8 mouse cellular contexts compared by ENCODE assay signal in the genomic region with DNA sequence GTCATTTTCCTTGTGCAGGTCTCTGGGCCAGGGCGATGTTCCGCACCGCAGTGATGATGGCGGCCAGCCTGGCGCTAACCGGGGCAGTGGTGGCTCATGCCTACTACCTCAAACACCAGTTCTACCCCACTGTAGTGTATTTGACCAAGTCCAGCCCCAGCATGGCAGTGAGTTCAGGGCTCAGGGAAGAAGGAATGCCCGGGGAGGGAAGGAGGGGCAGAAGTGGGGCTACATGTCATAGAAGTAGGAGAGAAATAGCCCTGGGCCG. TPM values are rescaled to one million over a fixed set of nuclear protein-coding genes. Genes with fewer than 3 reads are reported as not detected.
DNase-seq lines count a peak whose midpoint lies in the region; ATAC-seq and TF ChIP-seq lines count a peak whose summit lies in the region.

No protein-coding gene starts in this region.

- no peak for DNase-seq in kidney, adult 2 months
- no peak for DNase-seq in kidney, postnatal 10 days
- no peak for DNase-seq in hindbrain, embryonic 10.5 days (ENCODE audit: low spot score)
- no peak for DNase-seq in midbrain, embryonic 11.5 days (ENCODE audit: low spot score, missing footprints)
- no peak for DNase-seq in ovary, postnatal 10 days (ENCODE audit: low spot score)
- no peak for DNase-seq in thymus, postnatal 10 days (ENCODE audit: low spot score in 2 of 2)
- no peak for DNase-seq in right cerebral cortex, adult 2 months (ENCODE audit: low spot score in 2 of 2)

- no peaks in the 10 kb centered on the region for H3K27me3 ChIP-seq in kidney, adult 2 months (replicated peaks; ENCODE audit: control insufficient read depth, insufficient read depth, low read length)
- H3K27me3 ChIP-seq in hindbrain, embryonic 10.5 days (ENCODE audit: insufficient read depth, poor library complexity, severe bottlenecking) = no peaks in the 10 kb centered on the region
- no peaks in the 10 kb centered on the region for H3K27me3 ChIP-seq in midbrain, embryonic 11.5 days (ENCODE audit: control insufficient read depth, insufficient read depth, low read length)

- WGBS in kidney, adult 2 months = 75% methylated on average over 8 of the region's 8 CpGs
- 91% methylated on average over 8 of the region's 8 CpGs for WGBS in hindbrain, embryonic 10.5 days
- 93% methylated on average over 8 of the region's 8 CpGs for WGBS in midbrain, embryonic 11.5 days

- ATAC-seq in midbrain, embryonic 11.5 days (ENCODE audit: low FRiP score) = no peak

- peaks cover 1% of the 10 kb centered on the region for H3K36me3 ChIP-seq in kidney, adult 2 months (ENCODE audit: control insufficient read depth, insufficient read depth, low read length)
- peaks cover 55% of the 10 kb centered on the region for H3K36me3 ChIP-seq in hindbrain, embryonic 10.5 days
- H3K36me3 ChIP-seq in midbrain, embryonic 11.5 days (ENCODE audit: control insufficient read depth, insufficient read depth, low read length) = peaks cover 28% of the 10 kb centered on the region

- no peak for TF ChIP-seq CTCF in kidney, adult 2 months (conservative IDR thresholded peaks at IDR 0.05; ENCODE audit: insufficient read depth, insufficient read length, low read depth, low read length)
- no peak for TF ChIP-seq CTCF in bone marrow macrophage, adult 2 months (IDR thresholded peaks at IDR 0.05; ENCODE audit: low read depth, low read length)

- H3K4me1 ChIP-seq in kidney, adult 2 months (ENCODE audit: control insufficient read depth, insufficient read depth, low read length) = peaks cover 12% of the 10 kb centered on the region; the same call in 1 of the 2 replicates
- peaks cover 13% of the 10 kb centered on the region for H3K4me1 ChIP-seq in bone marrow macrophage, adult 2 months (ENCODE audit: control insufficient read depth, insufficient read depth, low read length)
- peaks cover 29% of the 10 kb centered on the region for H3K4me1 ChIP-seq in hindbrain, embryonic 10.5 days (replicated peaks)
- H3K4me1 ChIP-seq in midbrain, embryonic 11.5 days (ENCODE audit: control insufficient read depth, insufficient read depth, low read length) = peaks cover 16% of the 10 kb centered on the region

- TF ChIP-seq POLR2A in kidney, adult 2 months (IDR thresholded peaks at IDR 0.05; ENCODE audit: low read depth, low read length) = no peak
- no peak for TF ChIP-seq POLR2A in bone marrow macrophage, adult 2 months (IDR thresholded peaks at IDR 0.05; ENCODE audit: borderline replicate concordance, low read depth, low read length)

- peak overlapping the region; percentile 65 for H3K4me2 ChIP-seq in midbrain, embryonic 11.5 days

- H3K9me3 ChIP-seq in hindbrain, embryonic 10.5 days = no peaks in the 10 kb centered on the region
- H3K9me3 ChIP-seq in midbrain, embryonic 11.5 days (ENCODE audit: control insufficient read depth, low read length) = no peaks in the 10 kb centered on the region

- peak overlapping the region; percentile 94; the same call in 1 of the 2 replicates for H3K9ac ChIP-seq in midbrain, embryonic 11.5 days (ENCODE audit: low read length)

- no peak overlapping the region for H3K27ac ChIP-seq in kidney, adult 2 months (ENCODE audit: insufficient read depth, low read depth, low read length)
- H3K27ac ChIP-seq in bone marrow macrophage, adult 2 months (ENCODE audit: insufficient read depth, low read depth, low read length) = no peak overlapping the region
- H3K27ac ChIP-seq in hindbrain, embryonic 10.5 days = 0 out of 2 replicates have a peak overlapping the region, but pooled peaks have one; percentile 99
- H3K27ac ChIP-seq in midbrain, embryonic 11.5 days (ENCODE audit: low read depth, low read length) = no peak overlapping the region

- peak overlapping the region; percentile 80 for H3K4me3 ChIP-seq in kidney, adult 2 months (ENCODE audit: insufficient read depth, low read depth, low read length)
- H3K4me3 ChIP-seq in bone marrow macrophage, adult 2 months (ENCODE audit: insufficient read depth, low read length) = peak overlapping the region; percentile 85
- peak overlapping the region; percentile 92 for H3K4me3 ChIP-seq in hindbrain, embryonic 10.5 days
- peak overlapping the region; percentile 89 for H3K4me3 ChIP-seq in midbrain, embryonic 11.5 days (ENCODE audit: low read depth, low read length)

RNA-seq across cellular contexts. Expression of a gene that starts 1.5 kb away (rescaled TPM):
- 31.5 and 32.8 TPM in 2 replicates for polyA plus RNA-seq in kidney, adult 2 months (2012; rRNA removed)
- polyA plus RNA-seq in bone marrow macrophage, adult 2 months (2012; ENCODE audit: insufficient read depth, insufficient read length, missing spikeins) = 31.1 and 33.7 TPM in 2 replicates
- polyA plus RNA-seq in hindbrain, embryonic 10.5 days (2016; fragmentation: Nextera tagmentation; extraction: Ambion mirVana) = 37.0 and 39.2 TPM in 2 replicates
- polyA plus RNA-seq in midbrain, embryonic 11.5 days (2014; fragmentation: Nextera tagmentation; extraction: Ambion mirVana) = 18.6 and 23.1 TPM in 2 replicates

RNA-seq across cellular contexts. Expression of a gene that starts 9.8 kb away (rescaled TPM):
- 32.0 and 37.3 TPM in 2 replicates for polyA plus RNA-seq in kidney, adult 2 months (2012; rRNA removed)
- 24.5 and 25.9 TPM in 2 replicates for polyA plus RNA-seq in bone marrow macrophage, adult 2 months (2012; ENCODE audit: insufficient read depth, insufficient read length, missing spikeins)
- polyA plus RNA-seq in hindbrain, embryonic 10.5 days (2016; fragmentation: Nextera tagmentation; extraction: Ambion mirVana) = 77.8 and 81.7 TPM in 2 replicates
- 88.0 and 92.5 TPM in 2 replicates for polyA plus RNA-seq in midbrain, embryonic 11.5 days (2014; fragmentation: Nextera tagmentation; extraction: Ambion mirVana)

RNA-seq across cellular contexts. Expression of a gene that starts 9.8 kb away (rescaled TPM):
- 882 and 1,017 TPM in 2 replicates for polyA plus RNA-seq in kidney, adult 2 months (2012; rRNA removed)
- polyA plus RNA-seq in bone marrow macrophage, adult 2 months (2012; ENCODE audit: insufficient read depth, insufficient read length, missing spikeins) = 1,783 and 2,337 TPM in 2 replicates
- 764 and 815 TPM in 2 replicates for polyA plus RNA-seq in hindbrain, embryonic 10.5 days (2016; fragmentation: Nextera tagmentation; extraction: Ambion mirVana)
- polyA plus RNA-seq in midbrain, embryonic 11.5 days (2014; fragmentation: Nextera tagmentation; extraction: Ambion mirVana) = 717 and 781 TPM in 2 replicates

RNA-seq across cellular contexts. Expression of a gene that starts 13.2 kb away (rescaled TPM):
- polyA plus RNA-seq in kidney, adult 2 months (2012; rRNA removed) = 42.3 and 57.7 TPM in 2 replicates
- polyA plus RNA-seq in bone marrow macrophage, adult 2 months (2012; ENCODE audit: insufficient read depth, insufficient read length, missing spikeins) = 12.8 and 16.4 TPM in 2 replicates
- 38.3 and 41.9 TPM in 2 replicates for polyA plus RNA-seq in hindbrain, embryonic 10.5 days (2016; fragmentation: Nextera tagmentation; extraction: Ambion mirVana)
- polyA plus RNA-seq in midbrain, embryonic 11.5 days (2014; fragmentation: Nextera tagmentation; extraction: Ambion mirVana) = 39.5 and 40.0 TPM in 2 replicates

RNA-seq across cellular contexts. Expression of a gene that starts 20.3 kb away (rescaled TPM):
- polyA plus RNA-seq in kidney, adult 2 months (2012; rRNA removed) = 31.2 and 38.4 TPM in 2 replicates
- 8.1 and 13.7 TPM in 2 replicates for polyA plus RNA-seq in bone marrow macrophage, adult 2 months (2012; ENCODE audit: insufficient read depth, insufficient read length, missing spikeins)
- polyA plus RNA-seq in hindbrain, embryonic 10.5 days (2016; fragmentation: Nextera tagmentation; extraction: Ambion mirVana) = 37.2 and 41.3 TPM in 2 replicates
- 35.7 and 39.6 TPM in 2 replicates for polyA plus RNA-seq in midbrain, embryonic 11.5 days (2014; fragmentation: Nextera tagmentation; extraction: Ambion mirVana)
